Mouse (Mus musculus) lung, embryonic 14.5 days (tissue): ENCODE data around the gene Mettl4. TPM values are rescaled to one million over a fixed set of nuclear protein-coding genes. Genes with fewer than 3 reads are reported as not detected.
"Not testable (repeated sequence)": the region's sequence is repeated elsewhere in the genome, so short reads cannot be mapped to it uniquely, and the experiment has no call there.

Experiments
- ATAC-seq: fragments of 200-750 bp; cut with Nextera tagmentation; 2 replicates; pipeline ENCODE4 v1.8.0; 2017; ENCODE audit warnings: mild to moderate bottlenecking, moderate TSS enrichment, moderate library complexity; ENCODE audit not compliant: insufficient read depth
- DNase-seq: peaks from one replicate; pipeline ENCODE4 v3.0.0-alpha.2; 2015
- H3K27ac ChIP-seq: fragments of 300-500 bp; sonication (generic); 2 replicates; pipeline ENCODE4 v1.5.1; 2014; ENCODE audit warnings: low read depth, mild to moderate bottlenecking, moderate library complexity
- H3K27me3 ChIP-seq: fragments of 300-500 bp; sonication (generic); 2 replicates; pipeline ENCODE4 v1.6.1; 2014; ENCODE audit warnings: low read length, control low read depth; ENCODE audit not compliant: insufficient read depth
- H3K36me3 ChIP-seq: fragments of 300-500 bp; sonication (generic); 2 replicates; pipeline ENCODE4 v1.6.1; 2014; ENCODE audit warnings: control low read depth; ENCODE audit not compliant: insufficient read depth
- H3K4me1 ChIP-seq: fragments of 300-500 bp; sonication (generic); 2 replicates; pipeline ENCODE4 v1.6.1; 2014; ENCODE audit warnings: antibody characterized with exemption, control low read depth; ENCODE audit not compliant: insufficient read depth
- H3K4me2 ChIP-seq: fragments of 300-500 bp; sonication (generic); 2 replicates; pipeline ENCODE4 v1.6.1; 2014; ENCODE audit warnings: mild to moderate bottlenecking
- H3K4me3 ChIP-seq: fragments of 300-500 bp; sonication (generic); 2 replicates; pipeline ENCODE4 v1.5.1; 2014; ENCODE audit warnings: low read depth, low read length
- H3K9ac ChIP-seq: fragments of 300-500 bp; sonication (generic); 2 replicates; pipeline ENCODE4 v1.6.1; 2014
- H3K9me3 ChIP-seq: fragments of 300-500 bp; sonication (generic); 2 replicates; pipeline ENCODE4 v1.6.1; 2016; ENCODE audit warnings: low read depth, low read length, control low read depth
- CTCF ChIP-seq: IDR thresholded peaks from 2 replicates; pipeline ENCODE4 v1.5.1; 2016; ENCODE audit warnings: antibody characterized with exemption, low read depth
- WGBS: fragments of 180-500 bp; shearing (Covaris S2); extraction: QIAGEN DNeasy Blood & Tissue Kit; methylation state at CpG from one replicate; pipeline ENCODE4 v1.1.7; 2014; 5-methylcytosine and 5-hydroxymethylcytosine counted together
- polyA plus RNA-seq: library from polyadenylated mRNA; unstranded; fragments of >200 nt; fragmentation: Nextera tagmentation; extraction: Ambion mirVana; gene quantifications from 2 replicates; pipeline ENCODE4 v1.2.1, GENCODE M21; 2014

The Mettl4 gene
- polyA plus RNA-seq, 1 experiment from 2014 or later = 25.6 TPM

DNA sequence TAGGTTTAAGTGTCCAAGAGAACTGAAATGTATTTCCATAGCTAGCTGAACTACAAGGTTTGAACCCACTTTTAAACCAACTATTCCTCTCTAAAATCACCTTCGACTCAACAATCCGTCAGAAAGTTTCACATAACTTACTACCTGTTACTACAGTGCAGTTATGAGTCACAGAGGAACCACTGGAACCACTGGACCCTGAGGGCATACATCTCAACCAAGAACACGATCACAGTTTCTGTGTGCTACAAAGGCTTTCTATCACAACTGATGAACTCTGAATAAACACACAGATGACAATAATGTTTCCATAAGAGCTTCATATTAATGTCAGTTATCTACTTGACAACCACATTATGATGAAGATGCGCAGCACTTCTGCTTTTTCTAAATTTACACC lies 11.6 kb downstream of the Mettl4 start:
- no peak overlapping the region for H3K27ac ChIP-seq
- no peak for TF ChIP-seq CTCF
- no peaks in the 10 kb centered on the region for H3K9me3 ChIP-seq
- no peaks in the 10 kb centered on the region for H3K27me3 ChIP-seq
- H3K4me2 ChIP-seq = no peak overlapping the region
- peaks cover 15% of the 10 kb centered on the region; the same call in 1 of the 2 replicates for H3K36me3 ChIP-seq
- DNase-seq = no peak
- H3K4me3 ChIP-seq = no peak overlapping the region
- no peak overlapping the region for H3K9ac ChIP-seq
- no peaks in the 10 kb centered on the region for H3K4me1 ChIP-seq
- WGBS = 87% methylated on average over 4 of the region's 4 CpGs
- ATAC-seq = no peak

DNA sequence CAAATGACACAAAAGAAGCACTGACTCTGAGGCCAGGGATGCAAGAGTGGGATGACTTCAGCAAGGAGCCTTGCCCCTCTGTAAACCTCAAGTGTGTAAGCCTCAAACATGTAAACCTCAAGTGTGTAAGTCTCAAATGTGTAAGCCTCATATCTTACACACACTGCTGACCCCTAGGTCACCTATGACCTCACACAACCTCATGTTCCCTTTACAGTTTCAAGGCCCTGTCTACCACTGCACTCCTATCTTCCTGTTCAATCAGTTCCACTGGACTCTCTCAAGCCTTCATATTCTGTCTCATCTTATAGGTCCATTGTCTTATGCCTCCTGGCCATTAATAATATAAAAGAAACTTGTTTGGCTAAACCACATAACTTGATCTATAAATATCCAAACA lies 13.9 kb downstream of the Mettl4 start:
- DNase-seq (no peak), ATAC-seq (no peak)
- H3K4me1 ChIP-seq = no peaks in the 10 kb centered on the region
- peaks cover 15% of the 10 kb centered on the region; the same call in 1 of the 2 replicates for H3K36me3 ChIP-seq
- H3K9me3 ChIP-seq = no peaks in the 10 kb centered on the region
- H3K27ac ChIP-seq = no peak overlapping the region
- H3K4me3 ChIP-seq = no peak overlapping the region
- H3K27me3 ChIP-seq = no peaks in the 10 kb centered on the region
- no peak overlapping the region for H3K9ac ChIP-seq
- no peak for TF ChIP-seq CTCF
- no peak overlapping the region for H3K4me2 ChIP-seq

DNA sequence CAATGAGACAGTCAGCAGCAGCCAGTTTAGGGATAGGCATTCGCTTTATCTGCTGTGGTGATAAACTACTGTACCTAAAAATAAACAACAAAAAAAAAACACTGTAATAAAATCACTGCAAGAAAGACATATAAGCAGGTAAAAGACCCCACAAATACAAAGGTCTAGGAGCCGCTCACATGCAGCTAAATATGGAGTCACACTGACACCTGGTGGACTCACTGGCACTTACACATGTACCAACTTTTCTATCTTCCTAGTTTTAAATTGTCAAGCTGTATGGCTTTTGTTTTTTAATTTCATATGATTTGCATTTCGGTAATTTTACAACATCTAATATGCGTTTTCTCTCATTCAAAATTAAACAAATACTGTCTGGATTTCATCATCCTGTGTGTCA lies 14.4 kb downstream of the Mettl4 start:
- no peaks in the 10 kb centered on the region for H3K27me3 ChIP-seq
- no peaks in the 10 kb centered on the region for H3K4me1 ChIP-seq
- DNase-seq (peak; percentile 44), ATAC-seq (no peak)
- no peaks in the 10 kb centered on the region for H3K9me3 ChIP-seq
- no peak overlapping the region for H3K4me2 ChIP-seq
- no peak overlapping the region for H3K27ac ChIP-seq
- H3K36me3 ChIP-seq = peaks cover 15% of the 10 kb centered on the region; the same call in 1 of the 2 replicates
- 71% methylated on average over 4 of the region's 4 CpGs for WGBS
- H3K9ac ChIP-seq = no peak overlapping the region
- no peak overlapping the region for H3K4me3 ChIP-seq
- peak; percentile 53 for TF ChIP-seq CTCF

DNA sequence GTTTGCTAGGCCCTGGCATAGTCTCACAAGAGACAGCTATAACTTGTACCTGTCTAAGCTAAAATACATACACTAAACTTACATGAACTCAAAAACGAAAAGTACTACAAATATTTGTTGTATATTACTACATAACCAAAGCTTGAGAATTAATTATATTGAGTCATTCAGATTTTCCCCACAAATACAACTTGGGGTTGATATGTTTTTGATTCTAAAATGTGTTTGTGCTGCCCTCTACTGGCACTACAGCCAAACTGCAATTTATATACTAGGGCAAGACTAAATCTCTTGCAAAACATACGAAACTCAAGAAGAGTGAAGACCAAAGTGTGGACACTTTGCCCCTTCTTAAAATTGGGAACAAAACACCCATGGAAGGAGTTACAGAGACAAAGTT lies 19.4 kb downstream of the Mettl4 start:
- 14% methylated on average over 2 of the region's 2 CpGs for whole genome bisulfite sequencing
- peak; percentile 64 for TF ChIP-seq CTCF
- peak; percentile 77 for DNase-seq
- not testable (repeated sequence) for H3K4me2 ChIP-seq, H3K9ac ChIP-seq, H3K27ac ChIP-seq, ATAC-seq, H3K4me1 ChIP-seq, H3K4me3 ChIP-seq, H3K27me3 ChIP-seq, H3K9me3 ChIP-seq
- H3K36me3 ChIP-seq = peaks cover 14% of the 10 kb centered on the region

DNA sequence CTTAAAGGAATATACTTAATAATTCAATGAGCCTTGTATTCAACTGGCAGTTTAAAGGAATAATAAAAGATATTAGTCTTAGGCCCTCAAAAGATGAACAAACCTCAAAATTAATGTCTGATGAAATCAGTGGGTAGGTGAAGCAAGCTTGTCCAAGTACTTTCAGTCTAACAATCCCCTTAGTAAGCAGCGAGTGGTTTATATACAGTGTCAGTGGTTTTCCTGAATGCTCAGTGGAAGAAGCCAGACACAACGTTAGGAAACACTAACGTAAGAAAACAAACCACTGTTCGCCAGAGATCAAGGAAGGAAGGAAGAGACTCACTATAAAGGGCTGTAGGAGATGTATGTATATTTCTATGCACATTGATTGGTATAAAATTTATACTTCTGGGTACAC lies 23.1 kb downstream of the Mettl4 start:
- DNase-seq (no peak), ATAC-seq (no peak)
- Histone ChIP-seq H3K36me3 (peaks cover 5% of the 10 kb centered on the region), H3K27ac (no peak overlapping the region), H3K27me3 (no peaks in the 10 kb centered on the region), H3K4me1 (no peaks in the 10 kb centered on the region), H3K4me3 (no peak overlapping the region), H3K9me3 (no peaks in the 10 kb centered on the region), H3K4me2 (no peak overlapping the region), H3K9ac (no peak overlapping the region)
- 84% methylated on average over 4 of the region's 4 CpGs for WGBS
- TF ChIP-seq CTCF = no peak

DNA sequence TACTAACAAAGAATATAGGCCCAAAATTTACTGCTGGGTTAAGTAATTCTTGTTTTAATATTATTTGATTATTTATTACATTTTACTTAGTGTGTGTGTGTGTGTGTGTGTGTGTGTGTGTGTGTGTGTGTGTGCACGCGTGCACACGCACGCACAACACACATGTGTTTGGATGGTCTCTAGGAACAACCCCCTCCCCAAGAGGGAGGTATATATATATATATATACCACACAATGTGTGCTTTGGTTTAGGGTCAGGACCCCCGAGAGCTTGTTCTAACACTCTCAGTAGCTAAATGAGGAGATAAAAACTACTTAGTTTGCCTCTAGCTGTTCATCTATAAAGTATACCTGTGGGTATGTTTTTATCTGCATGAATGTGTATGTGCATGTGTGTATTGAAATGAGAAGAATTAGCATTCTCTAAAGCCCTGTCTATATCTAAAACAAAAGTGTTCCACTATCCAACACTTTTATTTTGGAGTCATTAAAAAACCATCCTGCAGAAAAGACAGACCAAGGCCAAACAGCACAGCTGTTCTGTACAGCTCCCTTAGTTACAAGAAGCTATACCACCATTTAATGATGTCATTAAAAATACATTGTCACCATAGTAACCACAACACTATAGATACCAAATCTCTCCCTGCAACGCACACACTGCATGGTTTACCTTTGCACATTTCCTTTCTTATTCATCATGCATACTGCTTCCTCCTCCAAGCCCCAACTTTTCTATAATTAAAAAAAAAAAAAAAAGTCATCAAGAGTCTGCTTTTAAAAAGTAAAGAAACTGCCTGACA lies 76.1 kb downstream of the Mettl4 start:
- Histone ChIP-seq H3K4me1 (no peaks in the 10 kb centered on the region), H3K27me3 (no peaks in the 10 kb centered on the region), H3K36me3 (no peaks in the 10 kb centered on the region), H3K4me3 (no peak overlapping the region), H3K27ac (no peak overlapping the region), H3K9me3 (no peaks in the 10 kb centered on the region), H3K4me2 (no peak overlapping the region), H3K9ac (no peak overlapping the region)
- TF ChIP-seq CTCF = no peak
- DNase-seq (no peak), ATAC-seq (no peak)
- 82% methylated on average over 6 of the region's 6 CpGs for WGBS
